Mouse (Mus musculus): ENCODE data around the gene Lamtor3. TPM values are rescaled to one million over a fixed set of nuclear protein-coding genes. Genes with fewer than 3 reads are reported as not detected.

Gene Lamtor3
- total and polyA plus RNA-seq, 3 experiments: 77.5 to 88.3 TPM; not detected in 1

DNA sequence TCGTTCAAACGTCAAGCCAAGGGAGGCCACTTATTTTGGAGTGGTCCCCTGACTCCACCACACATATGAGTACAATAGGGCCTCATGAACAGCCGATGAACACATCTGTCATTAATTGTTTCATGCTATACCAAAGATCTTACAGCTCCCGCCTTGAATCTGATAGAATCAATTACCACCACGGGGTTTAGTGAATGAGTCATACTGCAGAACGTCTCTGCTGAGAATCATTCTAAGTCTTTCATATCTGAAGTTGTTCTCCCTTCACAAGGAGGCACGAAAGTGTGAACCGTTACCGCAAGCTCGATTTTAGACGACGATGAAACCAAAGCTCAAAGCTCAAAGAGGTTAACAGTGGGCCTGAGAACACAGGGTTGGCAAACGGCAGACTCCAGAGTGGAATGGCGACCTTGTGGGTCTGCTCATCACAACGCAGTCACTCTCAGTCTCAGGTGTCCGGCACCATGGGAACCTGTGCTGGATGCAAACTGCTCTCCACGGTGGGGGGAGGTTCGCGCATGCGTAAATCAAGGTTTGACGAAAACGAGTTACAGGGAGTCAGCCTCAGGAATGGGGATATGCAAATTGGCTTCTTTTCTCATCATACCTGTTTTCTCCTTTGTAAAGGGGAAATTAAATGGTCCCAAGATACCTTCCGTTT lies 36.1 kb downstream of the Lamtor3 start (continued):
- TF ChIP-seq TCF12 (IDR thresholded peaks at IDR 0.05; ENCODE audit: low read depth, low read length): 0 out of 2 replicates have a peak, but pooled peaks have one; percentile 39
- no peak for TF ChIP-seq GABPA (IDR thresholded peaks at IDR 0.05; ENCODE audit: low read depth, low read length)
- peak; percentile 53; the same call in 1 of the 2 replicates for TF ChIP-seq GATA1 (IDR thresholded peaks at IDR 0.05; ENCODE audit: low read depth, low read length)

DNA sequence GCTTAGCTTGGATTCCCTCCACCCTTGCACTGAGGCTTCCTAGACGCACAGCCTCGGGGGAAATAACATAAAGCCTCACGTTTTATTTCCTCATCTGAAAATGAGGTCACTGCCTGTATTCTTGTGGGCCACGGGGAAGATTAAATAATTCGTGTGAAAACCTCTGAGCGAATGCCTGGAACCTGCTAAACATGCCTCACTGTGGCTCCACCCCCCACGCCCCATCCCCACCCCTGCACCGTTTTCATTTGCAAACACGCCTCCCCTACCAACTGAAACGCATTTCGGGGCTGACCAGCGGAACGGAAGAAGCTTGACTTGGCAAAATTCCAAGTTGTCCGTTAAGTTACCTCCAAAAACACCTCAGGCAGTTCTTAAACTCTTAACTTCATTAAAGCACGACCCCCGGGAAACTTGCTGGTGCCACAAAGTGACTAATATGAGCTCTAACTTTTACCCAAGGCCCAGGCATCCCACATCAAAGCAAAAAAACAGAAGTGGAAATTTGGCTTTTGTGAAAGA lies 37.3 kb downstream of the Lamtor3 start:
- Histone ChIP-seq H3K27me3 (ENCODE audit: control insufficient read depth in 1 of 2, insufficient read depth in 2 of 2, low read length in 2 of 2) (no peaks in the 10 kb centered on the region), H3K9me3 (replicated peaks; ENCODE audit: insufficient read depth, low read length) (no peaks in the 10 kb centered on the region), H3K36me3 (ENCODE audit: control insufficient read depth in 1 of 2, insufficient read depth in 2 of 2, low read length in 2 of 2) (peaks cover 2 to 76% of the 10 kb centered on the region in 2 experiments; a peak in 3 of 4 replicates), H3K4me3 (ENCODE audit: control insufficient read depth in 1 of 2, insufficient read depth in 1 of 2, low read depth in 2 of 2, low read length in 2 of 2) (peak overlapping the region; percentile 12 to 15; a peak in 2 of 4 replicates), H3K4me1 (ENCODE audit: control insufficient read depth in 1 of 2, insufficient read depth in 2 of 2, low read length in 2 of 2) (peaks cover 44 to 72% of the 10 kb centered on the region in 2 experiments), H3K27ac (ENCODE audit: control insufficient read depth, low read depth, low read length) (peak overlapping the region; percentile 95), H3K79me2 (ENCODE audit: control insufficient read depth, insufficient read depth, low read length, poor library complexity) (peaks cover 4% of the 10 kb centered on the region), H3K9ac (ENCODE audit: control insufficient read depth, low read depth, low read length, poor library complexity, severe bottlenecking) (peak overlapping the region; percentile 58)
- DNase-seq (ENCODE audit: low read depth, low spot score): peak; percentile 92
- no peak for TF ChIP-seq USF1 (IDR thresholded peaks at IDR 0.05; ENCODE audit: low read depth, low read length)
- no peak for TF ChIP-seq SMC3 (IDR thresholded peaks at IDR 0.05; ENCODE audit: low read depth, low read length)
- TF ChIP-seq RAD21 (IDR thresholded peaks at IDR 0.05; ENCODE audit: low read depth, low read length): no peak
- no peak for TF ChIP-seq POLR2AphosphoS5 (IDR thresholded peaks at IDR 0.05; ENCODE audit: borderline replicate concordance, low read depth, low read length)
- TF ChIP-seq ZC3H11A (IDR thresholded peaks at IDR 0.05; ENCODE audit: low read depth, low read length): no peak
- TF ChIP-seq E2F4 (IDR thresholded peaks at IDR 0.05; ENCODE audit: borderline replicate concordance, low read depth, low read length): no peak
- no peak for TF ChIP-seq USF2 (IDR thresholded peaks at IDR 0.05; ENCODE audit: borderline replicate concordance in 1 of 2, insufficient read depth in 1 of 2, low read depth in 1 of 2, low read length in 2 of 2)
- peak in 1 of 2 experiments; percentile 63; a peak in 2 of 4 replicates for TF ChIP-seq EP300 (IDR thresholded peaks at IDR 0.05; ENCODE audit: low read depth in 1 of 2, low read length in 2 of 2)
- no peak; the same call in 1 of the 2 replicates for TF ChIP-seq ZMIZ1 (IDR thresholded peaks at IDR 0.05; ENCODE audit: low read depth, low read length)
- no peak; the same call in 1 of the 2 replicates for TF ChIP-seq POLR2AphosphoS2 (IDR thresholded peaks at IDR 0.05; ENCODE audit: low read length)
- peak; percentile 63 for TF ChIP-seq ZNF384 (IDR thresholded peaks at IDR 0.05; ENCODE audit: low read depth, low read length)
- no peak for TF ChIP-seq UBTF (IDR thresholded peaks at IDR 0.05; ENCODE audit: borderline replicate concordance, insufficient read depth, low read depth, low read length)
- TF ChIP-seq HCFC1 (IDR thresholded peaks at IDR 0.05; ENCODE audit: low read depth, low read length): peak; percentile 44; the same call in 1 of the 2 replicates
- TF ChIP-seq JUND (IDR thresholded peaks at IDR 0.05; ENCODE audit: low read depth, low read length): peak; percentile 56; the same call in 1 of the 2 replicates
- peak; percentile 80 for TF ChIP-seq MYB (IDR thresholded peaks at IDR 0.05; ENCODE audit: low read depth, low read length)
- TF ChIP-seq MYC (IDR thresholded peaks at IDR 0.05; ENCODE audit: low read depth, low read length): no peak
- TF ChIP-seq SIN3A (IDR thresholded peaks at IDR 0.05; ENCODE audit: low read length): peak; percentile 61; the same call in 1 of the 2 replicates
- TF ChIP-seq ETS1 (IDR thresholded peaks at IDR 0.05; ENCODE audit: low read depth, low read length): peak; percentile 91
- no peak for TF ChIP-seq CTCF (IDR thresholded peaks at IDR 0.05 in 2 of 3, conservative IDR thresholded peaks at IDR 0.05 in 1 of 3; ENCODE audit: control insufficient read depth in 1 of 3, insufficient read depth in 1 of 3, low read depth in 2 of 3, low read length in 3 of 3, poor library complexity in 1 of 3, severe bottlenecking in 1 of 3)
- TF ChIP-seq MEF2A (IDR thresholded peaks at IDR 0.05; ENCODE audit: extremely low read depth, insufficient replicate concordance, low read depth, low read length, poor library complexity, severe bottlenecking): no peak
- no peak for TF ChIP-seq GABPA (IDR thresholded peaks at IDR 0.05; ENCODE audit: low read depth, low read length)
- TF ChIP-seq MAFK (IDR thresholded peaks at IDR 0.05; ENCODE audit: borderline replicate concordance, low read depth, low read length): no peak
- peak; percentile 62 for TF ChIP-seq TCF12 (IDR thresholded peaks at IDR 0.05; ENCODE audit: low read depth, low read length)
- peak; percentile 43; the same call in 1 of the 2 replicates for TF ChIP-seq NELFE (IDR thresholded peaks at IDR 0.05; ENCODE audit: low read depth, low read length)
- peak; percentile 81 for TF ChIP-seq TBP (IDR thresholded peaks at IDR 0.05; ENCODE audit: low read depth, low read length)
- TF ChIP-seq MXI1 (IDR thresholded peaks at IDR 0.05; ENCODE audit: low read depth, low read length): peak; percentile 2; the same call in 1 of the 2 replicates
- TF ChIP-seq RCOR1 (IDR thresholded peaks at IDR 0.05; ENCODE audit: low read depth, low read length): no peak
- no peak for TF ChIP-seq MAX (IDR thresholded peaks at IDR 0.05; ENCODE audit: low read length)
- peak; percentile 68; the same call in 1 of the 2 replicates for TF ChIP-seq MAZ (IDR thresholded peaks at IDR 0.05; ENCODE audit: low read depth, low read length)
- peak in 1 of 2 experiments; percentile 55; a peak in 1 of 4 replicates for TF ChIP-seq POLR2A (IDR thresholded peaks at IDR 0.05; ENCODE audit: control insufficient read depth in 1 of 2, insufficient read depth in 1 of 2, low read depth in 1 of 2, low read length in 2 of 2, poor library complexity in 1 of 2)
- TF ChIP-seq ELF1 (IDR thresholded peaks at IDR 0.05; ENCODE audit: low read depth, low read length): 0 out of 2 replicates have a peak, but pooled peaks have one; percentile 34
- no peak for TF ChIP-seq TAL1 (IDR thresholded peaks at IDR 0.05; ENCODE audit: low read length)
